Mouse (Mus musculus) heart, postnatal 0 days (tissue): ENCODE measurements around the gene Vwce. TPM values are rescaled to one million over a fixed set of nuclear protein-coding genes. Genes with fewer than 3 reads are reported as not detected.

Experiments
- ATAC-seq: fragments of 200-750 bp; cut with Nextera tagmentation; 2 replicates; pipeline ENCODE4 v1.8.0; 2017; ENCODE audit warnings: low read depth, moderate number of reproducible peaks, moderate library complexity; ENCODE audit not compliant: insufficient read depth
- DNase-seq: peaks from one replicate; pipeline ENCODE4 v3.0.0-alpha.2; 2016; ENCODE audit warnings: low spot score
- H3K27ac ChIP-seq: fragments of 300-500 bp; sonication (generic); 2 replicates; pipeline ENCODE4 v1.5.1; 2014; ENCODE audit warnings: low read depth, mild to moderate bottlenecking
- H3K27me3 ChIP-seq: fragments of 300-500 bp; sonication (generic); 2 replicates; pipeline ENCODE4 v1.6.1; 2014; ENCODE audit warnings: low read length, mixed read lengths; ENCODE audit not compliant: control insufficient read depth, insufficient read depth
- H3K36me3 ChIP-seq: fragments of 300-500 bp; sonication (generic); replicated peaks from 2 replicates; pipeline ENCODE4 v1.6.1; 2014; ENCODE audit warnings: low read length, mixed read lengths; ENCODE audit not compliant: control insufficient read depth, insufficient read depth
- H3K4me1 ChIP-seq: fragments of 300-500 bp; sonication (generic); 2 replicates; pipeline ENCODE4 v1.6.1; 2014; ENCODE audit warnings: antibody characterized with exemption; ENCODE audit not compliant: control insufficient read depth, insufficient read depth
- H3K4me2 ChIP-seq: fragments of 300-500 bp; sonication (generic); 2 replicates; pipeline ENCODE4 v1.6.1; 2014; ENCODE audit warnings: low read depth, mild to moderate bottlenecking, low read length, moderate library complexity
- H3K4me3 ChIP-seq: fragments of 300-500 bp; sonication (generic); 2 replicates; pipeline ENCODE4 v1.5.1; 2014; ENCODE audit warnings: low read depth, low read length
- H3K9ac ChIP-seq: fragments of 300-500 bp; sonication (generic); replicated peaks from 2 replicates; pipeline ENCODE4 v1.6.1; 2014; ENCODE audit warnings: low read depth, low read length, mixed read lengths
- H3K9me3 ChIP-seq: fragments of 300-500 bp; sonication (generic); replicated peaks from 2 replicates; pipeline ENCODE4 v1.6.1; 2016; ENCODE audit warnings: low read length; ENCODE audit not compliant: control insufficient read depth
- CTCF ChIP-seq: IDR thresholded peaks from 2 replicates; pipeline ENCODE4 v1.5.1; 2016; ENCODE audit warnings: antibody characterized with exemption, control low read depth, low read depth
- EP300 ChIP-seq: IDR thresholded peaks from 2 replicates; pipeline ENCODE4 v1.6.1; 2016; ENCODE audit warnings: antibody characterized with exemption, low read depth
- WGBS: fragments of 180-500 bp; shearing (Covaris S2); extraction: QIAGEN DNeasy Blood & Tissue Kit; methylation state at CpG from one replicate; pipeline ENCODE4 v1.1.7; 2014; 5-methylcytosine and 5-hydroxymethylcytosine counted together
- polyA plus RNA-seq: library from polyadenylated mRNA; unstranded; fragments of >200 nt; fragmentation: Nextera tagmentation; extraction: Ambion mirVana; gene quantifications from 2 replicates; pipeline ENCODE4 v1.2.1, GENCODE M21; 2015
- total RNA-seq: library from RNA; depleted of rRNA; stranded (reverse); fragments of >200 nt; gene quantifications from 2 replicates; pipeline ENCODE4 v1.2.3, GENCODE M21; 2014; ENCODE audit warnings: low replicate concordance; rRNA removed

The Vwce gene
- 0.19 and 4.7 TPM in 2 replicates for total RNA-seq
- 0.22 and 0.23 TPM in 2 replicates for polyA plus RNA-seq

DNA sequence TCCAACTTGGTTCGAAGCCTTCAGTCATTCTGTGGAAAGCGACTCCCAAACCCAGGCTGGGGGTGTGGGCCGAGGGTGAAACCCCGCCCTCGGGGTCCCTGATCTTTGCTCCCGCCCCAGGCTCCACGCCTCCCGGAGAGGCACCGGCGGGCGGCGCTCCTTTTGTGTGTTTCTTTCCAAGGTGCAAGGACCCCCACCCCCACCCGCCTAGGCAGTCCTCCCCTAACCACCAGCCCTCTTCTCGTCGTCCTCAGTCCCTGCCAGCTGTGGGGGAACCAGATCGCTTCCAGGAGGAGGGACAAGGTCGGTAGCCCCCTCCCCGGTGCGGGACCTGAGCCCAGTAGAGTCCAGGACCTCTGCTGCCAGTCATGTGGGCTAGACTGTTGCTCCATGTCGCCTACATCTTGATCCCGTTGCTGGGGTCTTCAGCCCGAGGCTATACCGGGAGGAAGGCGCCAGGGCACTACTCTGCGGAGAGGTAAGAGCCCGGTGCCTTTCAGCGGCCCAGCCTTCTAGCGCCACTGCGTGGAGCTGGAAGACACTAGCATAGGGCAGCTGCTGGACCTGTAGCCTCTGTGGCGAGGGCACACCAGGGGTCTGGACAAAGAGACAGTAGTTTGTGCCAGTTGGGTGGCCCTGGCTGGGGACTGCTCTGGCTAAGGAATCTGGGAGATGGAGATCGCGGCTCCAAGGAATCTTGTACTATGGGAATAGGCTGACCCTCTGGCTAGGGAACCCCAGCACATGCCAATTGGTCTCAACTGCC, at the start of gene Vwce:
Gene Vwce (plus strand): TSS at position 108 of the 766 bp plus-strand sequence.
- Histone ChIP-seq H3K27me3 (no peaks in the 10 kb centered on the region), H3K4me1 (peaks cover 15% of the 10 kb centered on the region), H3K4me2 (peak within 1 kb of the TSS; percentile 83), H3K9ac (peak within 1 kb of the TSS; percentile 30), H3K4me3 (peak within 1 kb of the TSS; percentile 40), H3K9me3 (no peaks in the 10 kb centered on the region), H3K27ac (no peak within 1 kb of the TSS), H3K36me3 (peaks cover 16% of the 10 kb centered on the region)
- TF ChIP-seq EP300 (no peak), CTCF (peak; percentile 29)
- peak; percentile 82 for ATAC-seq
- peak; percentile 31 for DNase-seq
- 3% methylated on average over 32 of the region's 32 CpGs for WGBS

DNA sequence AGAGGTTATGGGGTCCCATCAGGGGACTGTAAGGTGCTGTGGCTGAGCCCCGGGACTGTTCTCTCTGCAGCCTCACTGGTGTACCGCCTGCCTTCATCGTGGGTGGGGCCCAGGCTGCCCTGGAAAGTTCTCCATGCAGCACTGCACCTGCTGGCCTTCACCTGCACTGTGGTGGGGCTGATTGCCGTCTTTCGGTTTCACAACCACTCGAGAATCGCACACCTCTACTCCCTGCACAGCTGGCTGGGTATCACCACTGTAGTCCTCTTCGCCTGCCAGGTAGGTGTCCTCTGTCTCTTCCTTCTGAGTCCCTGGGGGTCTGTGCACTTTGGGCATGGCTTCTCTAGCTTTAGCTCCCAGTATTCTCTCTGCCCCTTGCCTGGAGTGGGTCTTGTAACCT, 48.9 kb upstream of the Vwce start:
- Histone ChIP-seq H3K9me3 (no peaks in the 10 kb centered on the region), H3K4me1 (no peaks in the 10 kb centered on the region), H3K4me2 (no peak overlapping the region), H3K4me3 (no peak overlapping the region), H3K27me3 (no peaks in the 10 kb centered on the region), H3K9ac (no peak overlapping the region), H3K36me3 (peaks cover 41% of the 10 kb centered on the region; the same call in 1 of the 2 replicates), H3K27ac (no peak overlapping the region)
- ATAC-seq (no peak), DNase-seq (no peak)
- no peak for TF ChIP-seq CTCF
- TF ChIP-seq EP300: no peak
- WGBS: 87% methylated on average over 8 of the region's 8 CpGs

DNA sequence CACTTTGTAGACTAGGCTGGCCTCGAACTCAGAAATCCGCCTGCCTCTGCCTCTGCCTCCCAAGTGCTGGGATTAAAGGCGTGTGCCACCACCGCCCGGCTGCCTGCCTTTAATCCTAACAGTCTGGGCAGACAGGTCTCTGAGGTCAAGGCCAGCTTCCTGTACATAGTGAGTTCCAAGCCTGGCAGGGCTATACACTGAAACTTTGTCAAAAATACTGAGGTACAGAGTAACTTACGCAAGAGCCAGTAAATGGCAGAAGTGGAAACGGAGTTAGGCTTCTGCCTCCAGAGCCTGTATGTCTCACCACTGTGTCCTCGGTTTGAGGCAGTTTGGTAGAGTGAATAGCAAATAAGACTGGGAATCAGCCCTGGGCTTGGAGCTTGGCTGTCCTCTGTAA, 46.8 kb upstream of the Vwce start:
- no peak overlapping the region for H3K9ac ChIP-seq
- no peak for TF ChIP-seq CTCF
- TF ChIP-seq EP300: no peak
- no peak overlapping the region for H3K4me3 ChIP-seq
- no peak overlapping the region for H3K4me2 ChIP-seq
- no peaks in the 10 kb centered on the region for H3K27me3 ChIP-seq
- H3K36me3 ChIP-seq: peaks cover 34% of the 10 kb centered on the region
- no peak for DNase-seq
- no peaks in the 10 kb centered on the region for H3K4me1 ChIP-seq
- ATAC-seq: no peak
- H3K9me3 ChIP-seq: no peaks in the 10 kb centered on the region
- no peak overlapping the region for H3K27ac ChIP-seq
- 90% methylated on average over 8 of the region's 8 CpGs for whole genome bisulfite sequencing

DNA sequence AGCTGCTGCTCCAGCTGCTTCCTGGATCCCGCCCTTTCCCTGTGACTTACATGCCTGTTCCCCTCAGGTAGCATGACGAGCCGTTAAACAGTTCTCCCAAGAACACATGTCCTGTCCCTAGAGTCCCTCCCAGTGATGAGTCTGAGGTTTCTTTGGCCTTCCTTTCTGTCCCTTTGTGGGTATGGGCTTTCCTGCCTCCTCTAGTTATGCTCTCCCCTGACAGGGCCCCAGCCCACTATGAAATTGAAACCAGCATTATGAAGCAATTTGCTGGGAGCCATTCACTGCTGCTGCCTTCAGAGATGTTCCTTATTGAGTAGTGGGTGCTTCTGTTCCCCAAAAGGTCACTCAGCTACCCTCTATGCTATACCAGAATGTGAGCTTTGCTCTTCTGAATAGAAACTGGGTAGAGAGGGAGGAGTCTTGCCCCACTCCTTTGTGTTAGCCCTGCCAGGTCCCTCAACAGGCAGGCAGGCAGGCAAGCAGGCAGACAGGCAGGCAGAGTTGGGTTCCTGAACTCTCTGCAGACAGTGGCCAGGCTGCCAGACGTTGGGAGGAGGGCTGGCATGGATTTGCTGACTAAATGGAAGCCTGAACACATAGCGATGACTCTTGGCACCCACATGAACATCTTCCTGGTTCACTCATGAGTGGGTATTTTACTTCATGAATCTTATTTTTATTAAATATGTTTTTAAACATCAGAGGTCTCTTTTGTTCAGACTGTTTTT, 44.7 kb upstream of the Vwce start:
- Histone ChIP-seq H3K27me3 (no peaks in the 10 kb centered on the region), H3K4me1 (no peaks in the 10 kb centered on the region), H3K4me3 (no peak overlapping the region), H3K9ac (no peak overlapping the region), H3K36me3 (peaks cover 33% of the 10 kb centered on the region), H3K4me2 (no peak overlapping the region), H3K9me3 (no peaks in the 10 kb centered on the region), H3K27ac (no peak overlapping the region)
- ATAC-seq: no peak
- WGBS: 71% methylated on average over 5 of the region's 5 CpGs
- no peak for TF ChIP-seq EP300
- TF ChIP-seq CTCF: no peak
- no peak for DNase-seq

DNA sequence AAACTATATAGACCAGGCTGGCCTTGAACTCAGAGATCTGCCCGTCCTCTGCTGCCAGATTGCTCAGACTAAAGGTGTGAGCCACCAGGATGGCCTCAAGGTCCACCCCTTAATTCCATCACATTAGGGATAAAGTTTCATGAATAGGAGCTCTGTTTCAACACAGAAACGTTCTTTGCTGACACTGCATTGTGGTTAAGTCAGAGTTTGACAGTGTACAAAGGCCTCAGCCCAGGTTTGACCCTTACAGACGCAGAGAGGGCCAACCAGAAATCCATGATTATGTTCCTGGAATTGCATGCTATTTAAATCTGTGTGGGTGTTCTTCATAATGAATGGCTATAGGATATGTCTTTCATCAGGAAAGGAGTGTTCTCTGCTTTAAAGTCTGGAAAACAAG, 43.7 kb upstream of the Vwce start:
- H3K36me3 ChIP-seq: peaks cover 34% of the 10 kb centered on the region
- H3K9ac ChIP-seq: no peak overlapping the region
- DNase-seq: no peak
- WGBS: 78% methylated on average over 3 of the region's 3 CpGs
- H3K4me3 ChIP-seq: no peak overlapping the region
- no peaks in the 10 kb centered on the region for H3K4me1 ChIP-seq
- no peaks in the 10 kb centered on the region for H3K27me3 ChIP-seq
- H3K4me2 ChIP-seq: no peak overlapping the region
- no peak for TF ChIP-seq EP300
- TF ChIP-seq CTCF: no peak
- ATAC-seq: no peak
- H3K27ac ChIP-seq: no peak overlapping the region
- H3K9me3 ChIP-seq: no peaks in the 10 kb centered on the region
